Mouse (Mus musculus): ENCODE data around the gene Oma1. TPM values are rescaled to one million over a fixed set of nuclear protein-coding genes. Genes with fewer than 3 reads are reported as not detected.

The Oma1 gene
- polyA plus RNA-seq, 1 experiment from 2014 or later: 13.4 TPM

- Histone ChIP-seq H3K4me1 (peaks cover 5% of the 10 kb centered on the region; the same call in 1 of the 2 replicates), H3K4me3 (replicated peaks) (0 out of 2 replicates have a peak overlapping the region, but pooled peaks have one; percentile 14), H3K9ac (no peak overlapping the region), H3K27me3 (peaks cover 24% of the 10 kb centered on the region), H3K36me3 (replicated peaks) (no peaks in the 10 kb centered on the region), H3K4me2 (peak overlapping the region; percentile 27), H3K9me3 (no peaks in the 10 kb centered on the region), H3K27ac (0 out of 2 replicates have a peak overlapping the region, but pooled peaks have one; percentile 19)
- WGBS: 13% methylated on average over 17 of the region's 17 CpGs
- peak; percentile 88 for ATAC-seq (ENCODE audit: low FRiP score)
Observed at GRCm38 (mm10) chr4:103324688-103325451, 11.3 kb downstream of the Oma1 start.

DNA sequence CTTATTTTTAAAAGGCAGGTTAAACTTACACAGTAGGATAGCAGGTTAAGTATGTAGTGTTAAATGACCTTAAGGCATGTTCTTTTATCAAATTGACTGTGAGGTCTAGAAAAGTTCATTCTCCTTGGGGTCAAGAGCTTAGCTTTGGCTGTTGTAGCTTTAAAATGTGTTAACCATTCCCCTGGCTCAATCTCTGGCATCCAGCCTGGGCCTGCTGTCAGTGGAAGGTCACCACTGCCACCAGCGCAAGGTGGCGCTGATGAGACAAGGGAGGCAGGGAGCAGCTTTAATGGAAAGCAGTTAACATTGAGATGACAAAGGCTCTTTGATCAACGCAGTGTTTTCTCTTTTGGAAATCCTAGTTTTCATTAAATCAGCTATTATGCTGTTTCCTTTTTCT lies 13.4 kb downstream of the Oma1 start:
- no peak for ATAC-seq (ENCODE audit: low FRiP score)
- H3K27me3 ChIP-seq: peaks cover 10% of the 10 kb centered on the region
- peaks cover 5% of the 10 kb centered on the region; the same call in 1 of the 2 replicates for H3K4me1 ChIP-seq
- H3K9me3 ChIP-seq: no peaks in the 10 kb centered on the region
- H3K27ac ChIP-seq: no peak overlapping the region
- no peak overlapping the region for H3K9ac ChIP-seq
- H3K4me3 ChIP-seq (replicated peaks): no peak overlapping the region
- 74% methylated on average over 3 of the region's 3 CpGs for WGBS
- no peaks in the 10 kb centered on the region; the same call in 1 of the 2 replicates for H3K36me3 ChIP-seq (replicated peaks)
- no peak overlapping the region for H3K4me2 ChIP-seq

- 54% methylated on average over 6 of the region's 6 CpGs for WGBS
- H3K27me3 ChIP-seq: peaks cover 10% of the 10 kb centered on the region
- no peaks in the 10 kb centered on the region; the same call in 1 of the 2 replicates for H3K36me3 ChIP-seq (replicated peaks)
- H3K9me3 ChIP-seq: no peaks in the 10 kb centered on the region
- no peak overlapping the region for H3K27ac ChIP-seq
- no peak overlapping the region for H3K4me3 ChIP-seq (replicated peaks)
- H3K4me2 ChIP-seq: no peak overlapping the region
- H3K9ac ChIP-seq: no peak overlapping the region
- H3K4me1 ChIP-seq: peaks cover 5% of the 10 kb centered on the region; the same call in 1 of the 2 replicates
- ATAC-seq (ENCODE audit: low FRiP score): no peak
Observed at GRCm38 (mm10) chr4:103329348-103329747, 15.7 kb downstream of the Oma1 start.

- ATAC-seq (ENCODE audit: low FRiP score): no peak
- WGBS: 83% methylated on average over 5 of the region's 5 CpGs
- H3K9me3 ChIP-seq: no peaks in the 10 kb centered on the region
Observed at GRCm38 (mm10) chr4:103335134-103335533, 21.5 kb downstream of the Oma1 start.

GRCm38 (mm10) chr4:103340726-103341125 lies 27.1 kb downstream of the Oma1 start:
- Histone ChIP-seq H3K4me3 (replicated peaks) (no peak overlapping the region), H3K9ac (no peak overlapping the region), H3K27me3 (no peaks in the 10 kb centered on the region), H3K27ac (no peak overlapping the region), H3K4me2 (no peak overlapping the region), H3K4me1 (no peaks in the 10 kb centered on the region), H3K36me3 (replicated peaks) (no peaks in the 10 kb centered on the region), H3K9me3 (no peaks in the 10 kb centered on the region)
- 82% methylated on average over 1 of the region's 1 CpGs for WGBS
- no peak for ATAC-seq (ENCODE audit: low FRiP score)

More at GRCm38 (mm10) chr4:103335134-103335533, 21.5 kb downstream of the Oma1 start:
- H3K9ac ChIP-seq: no peak overlapping the region
- no peaks in the 10 kb centered on the region; the same call in 1 of the 2 replicates for H3K36me3 ChIP-seq (replicated peaks)
- no peak overlapping the region for H3K27ac ChIP-seq
- 0 out of 2 replicates have a peak, but pooled peaks cover 5% of the 10 kb centered on the region for H3K27me3 ChIP-seq
- no peaks in the 10 kb centered on the region for H3K4me1 ChIP-seq
- H3K4me3 ChIP-seq (replicated peaks): no peak overlapping the region
- no peak overlapping the region for H3K4me2 ChIP-seq

DNA sequence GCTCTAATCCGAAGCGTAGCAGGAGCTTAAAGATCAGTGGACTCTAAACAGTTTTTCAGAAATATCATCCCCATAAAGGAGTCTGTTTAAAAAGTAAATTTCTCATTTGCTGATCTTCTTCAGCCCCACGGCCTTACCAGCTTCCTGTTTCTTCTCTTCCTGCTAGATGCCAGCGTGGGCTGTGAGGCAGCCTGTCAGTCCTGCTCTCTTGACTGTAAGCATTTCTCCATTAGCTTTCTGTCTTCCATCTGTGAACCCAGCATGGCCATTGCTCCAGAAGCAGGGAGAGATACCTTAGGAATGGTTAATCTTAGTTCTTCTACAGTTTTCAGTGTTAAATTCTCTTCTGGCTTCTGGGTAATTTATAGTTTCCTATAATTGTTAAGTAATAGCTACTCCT lies 28.0 kb downstream of the Oma1 start:
- Histone ChIP-seq H3K4me2 (no peak overlapping the region), H3K9ac (no peak overlapping the region), H3K27me3 (no peaks in the 10 kb centered on the region), H3K4me1 (no peaks in the 10 kb centered on the region), H3K9me3 (no peaks in the 10 kb centered on the region), H3K36me3 (replicated peaks) (no peaks in the 10 kb centered on the region), H3K4me3 (replicated peaks) (no peak overlapping the region), H3K27ac (no peak overlapping the region)
- 81% methylated on average over 4 of the region's 4 CpGs for WGBS
- ATAC-seq (ENCODE audit: low FRiP score): no peak

GRCm38 (mm10) chr4:103346058-103346457 lies 32.4 kb downstream of the Oma1 start:
- ATAC-seq (ENCODE audit: low FRiP score): no peak
- H3K36me3 ChIP-seq (replicated peaks): no peaks in the 10 kb centered on the region
- 27% methylated on average over 2 of the region's 2 CpGs for WGBS
- H3K4me2 ChIP-seq: no peak overlapping the region
- no peak overlapping the region for H3K4me3 ChIP-seq (replicated peaks)
- H3K4me1 ChIP-seq: no peaks in the 10 kb centered on the region
- H3K27ac ChIP-seq: no peak overlapping the region
- H3K27me3 ChIP-seq: no peaks in the 10 kb centered on the region
- no peak overlapping the region for H3K9ac ChIP-seq
- no peaks in the 10 kb centered on the region for H3K9me3 ChIP-seq

DNA sequence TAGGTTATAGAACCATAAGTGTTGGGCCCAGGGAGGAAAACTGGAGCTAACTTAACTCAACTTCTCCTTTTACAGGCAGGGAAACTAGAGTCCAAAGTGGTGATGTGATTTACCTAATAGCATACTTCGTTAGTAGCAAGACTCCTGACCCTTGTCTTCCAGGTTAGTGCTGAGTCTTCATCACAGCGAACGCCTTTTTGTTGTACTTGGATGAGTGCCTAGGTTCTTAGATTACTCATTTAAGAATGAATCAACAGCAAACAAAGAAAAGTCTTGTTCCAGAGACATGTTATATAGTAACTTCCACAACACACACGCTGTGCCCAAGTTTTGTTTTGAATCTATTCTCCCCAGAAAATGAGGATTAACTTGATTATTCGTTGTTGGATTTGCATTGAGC lies 33.2 kb downstream of the Oma1 start:
- Histone ChIP-seq H3K27ac (no peak overlapping the region), H3K27me3 (no peaks in the 10 kb centered on the region), H3K4me3 (replicated peaks) (no peak overlapping the region), H3K9me3 (no peaks in the 10 kb centered on the region), H3K36me3 (replicated peaks) (no peaks in the 10 kb centered on the region), H3K9ac (no peak overlapping the region), H3K4me1 (no peaks in the 10 kb centered on the region), H3K4me2 (no peak overlapping the region)
- ATAC-seq (ENCODE audit: low FRiP score): no peak
- 67% methylated on average over 5 of the region's 5 CpGs for WGBS

DNA sequence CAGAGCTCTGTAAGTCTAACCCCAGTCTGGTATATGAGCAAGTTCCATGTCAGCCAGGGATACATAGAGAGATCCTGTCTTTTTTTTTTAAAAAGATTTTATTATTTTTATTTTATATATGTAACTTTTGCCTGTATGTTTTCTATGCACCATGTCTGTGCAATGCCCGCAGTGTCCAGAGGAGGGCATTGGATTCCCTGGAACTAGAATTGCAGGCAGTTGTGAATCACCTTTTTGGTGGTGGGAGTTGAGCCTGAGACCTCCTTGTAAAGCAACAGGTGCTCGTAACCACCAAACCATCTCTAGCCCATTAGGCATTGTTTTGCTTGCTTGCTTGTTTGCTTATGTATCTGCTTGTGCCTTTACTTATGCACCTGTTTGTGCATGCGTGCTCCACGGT lies 35.6 kb downstream of the Oma1 start:
- Histone ChIP-seq H3K4me2 (no peak overlapping the region), H3K27ac (no peak overlapping the region), H3K27me3 (no peaks in the 10 kb centered on the region), H3K4me1 (no peaks in the 10 kb centered on the region), H3K36me3 (replicated peaks) (no peaks in the 10 kb centered on the region), H3K9me3 (no peaks in the 10 kb centered on the region), H3K4me3 (replicated peaks) (no peak overlapping the region), H3K9ac (no peak overlapping the region)
- ATAC-seq (ENCODE audit: low FRiP score): no peak
- 95% methylated on average over 4 of the region's 4 CpGs for WGBS

- H3K9ac ChIP-seq: no peak overlapping the region
- no peak overlapping the region for H3K4me2 ChIP-seq
- H3K27me3 ChIP-seq: no peaks in the 10 kb centered on the region
- no peak overlapping the region for H3K4me3 ChIP-seq (replicated peaks)
- WGBS: 87% methylated on average over 5 of the region's 5 CpGs
- H3K9me3 ChIP-seq: no peaks in the 10 kb centered on the region
- no peaks in the 10 kb centered on the region for H3K4me1 ChIP-seq
- ATAC-seq (ENCODE audit: low FRiP score): no peak
- no peak overlapping the region for H3K27ac ChIP-seq
- H3K36me3 ChIP-seq (replicated peaks): no peaks in the 10 kb centered on the region
Observed at GRCm38 (mm10) chr4:103352926-103353325, 39.3 kb downstream of the Oma1 start.

DNA sequence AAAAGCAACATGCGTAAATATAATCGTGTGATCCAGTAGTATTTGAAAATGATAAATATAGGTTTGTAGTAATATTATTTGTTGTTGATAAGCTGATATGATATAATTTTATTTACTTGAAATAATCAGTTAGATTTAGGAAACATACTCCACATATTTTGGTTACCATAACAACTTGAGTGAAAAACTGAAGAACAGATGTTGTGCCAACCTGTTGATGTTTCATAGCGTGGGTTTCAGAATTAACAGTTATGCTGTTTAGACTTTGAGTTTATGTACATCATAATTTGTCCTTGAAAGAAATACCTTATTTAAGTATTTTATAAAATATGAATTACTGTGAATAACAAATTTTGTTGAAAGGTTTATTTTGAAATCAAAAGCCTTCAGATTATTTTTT lies 43.8 kb downstream of the Oma1 start:
- no peak for ATAC-seq (ENCODE audit: low FRiP score)
- H3K36me3 ChIP-seq (replicated peaks): no peaks in the 10 kb centered on the region
- H3K4me3 ChIP-seq (replicated peaks): no peak overlapping the region
- 98% methylated on average over 3 of the region's 3 CpGs for WGBS
- H3K27ac ChIP-seq: no peak overlapping the region
- H3K4me2 ChIP-seq: no peak overlapping the region
- H3K9me3 ChIP-seq: no peaks in the 10 kb centered on the region
- H3K27me3 ChIP-seq: no peaks in the 10 kb centered on the region
- H3K9ac ChIP-seq: no peak overlapping the region
- H3K4me1 ChIP-seq: no peaks in the 10 kb centered on the region

- H3K36me3 ChIP-seq (replicated peaks): no peaks in the 10 kb centered on the region
- 92% methylated on average over 9 of the region's 9 CpGs for WGBS
- no peak for ATAC-seq (ENCODE audit: low FRiP score)
Observed at GRCm38 (mm10) chr4:103358941-103359448, 45.4 kb downstream of the Oma1 start.

DNA sequence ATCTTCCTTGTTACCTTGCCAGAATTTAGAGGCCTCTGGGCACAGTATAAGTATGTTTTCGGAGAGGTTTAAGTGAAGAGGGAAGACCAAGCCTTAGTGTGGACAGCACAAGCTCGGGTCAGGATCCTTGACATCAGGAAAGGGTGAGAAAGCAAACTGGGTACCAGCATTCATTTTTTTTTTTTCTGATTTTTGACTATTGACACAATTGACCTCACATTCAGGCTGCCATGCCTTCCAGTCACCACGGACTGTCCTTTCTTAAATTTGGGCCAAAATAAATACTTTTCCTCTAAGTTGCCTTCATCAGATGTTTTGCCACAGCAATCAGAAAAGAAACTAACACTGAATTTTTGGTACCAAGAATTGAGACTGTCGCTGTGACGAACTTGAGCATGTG lies 68.6 kb downstream of the Oma1 start:
- no peaks in the 10 kb centered on the region for H3K9me3 ChIP-seq
- no peak overlapping the region for H3K4me3 ChIP-seq (replicated peaks)
- no peak overlapping the region for H3K4me2 ChIP-seq
- no peak overlapping the region for H3K27ac ChIP-seq
- H3K9ac ChIP-seq: no peak overlapping the region
- H3K4me1 ChIP-seq: no peaks in the 10 kb centered on the region
- H3K27me3 ChIP-seq: no peaks in the 10 kb centered on the region
- WGBS: 92% methylated on average over 5 of the region's 5 CpGs
- ATAC-seq (ENCODE audit: low FRiP score): no peak
- no peaks in the 10 kb centered on the region for H3K36me3 ChIP-seq (replicated peaks)

More at GRCm38 (mm10) chr4:103358941-103359448, 45.4 kb downstream of the Oma1 start:
- Histone ChIP-seq H3K27me3 (no peaks in the 10 kb centered on the region), H3K9ac (no peak overlapping the region), H3K27ac (no peak overlapping the region), H3K4me1 (no peaks in the 10 kb centered on the region), H3K4me3 (replicated peaks) (no peak overlapping the region), H3K4me2 (no peak overlapping the region), H3K9me3 (no peaks in the 10 kb centered on the region)

Data from forebrain, embryonic 12.5 days (tissue).